Mouse (Mus musculus): Measurements from ENCODE around the gene Rpl32. TPM values are rescaled to one million over a fixed set of nuclear protein-coding genes. Genes with fewer than 3 reads are reported as not detected.

Gene Rpl32
- total RNA-seq, 2 experiments from 2014 or later: 497 to 528 TPM

GRCm38 (mm10) chr6:115770059-115770670 lies 38.4 kb downstream of the Rpl32 start:
- DNase-seq (ENCODE audit: low spot score in 2 of 2): no peak

- no peak for DNase-seq (ENCODE audit: low spot score in 2 of 2)
Observed at GRCm38 (mm10) chr6:115768207-115768606, 40.3 kb downstream of the Rpl32 start.

GRCm38 (mm10) chr6:115767357-115767756 lies 41.2 kb downstream of the Rpl32 start:
- no peak for DNase-seq (ENCODE audit: low spot score in 2 of 2)

GRCm38 (mm10) chr6:115764179-115764578 lies 44.4 kb downstream of the Rpl32 start:
- DNase-seq (ENCODE audit: low spot score in 2 of 2): peak in 1 of 2 experiments; percentile 11

DNA sequence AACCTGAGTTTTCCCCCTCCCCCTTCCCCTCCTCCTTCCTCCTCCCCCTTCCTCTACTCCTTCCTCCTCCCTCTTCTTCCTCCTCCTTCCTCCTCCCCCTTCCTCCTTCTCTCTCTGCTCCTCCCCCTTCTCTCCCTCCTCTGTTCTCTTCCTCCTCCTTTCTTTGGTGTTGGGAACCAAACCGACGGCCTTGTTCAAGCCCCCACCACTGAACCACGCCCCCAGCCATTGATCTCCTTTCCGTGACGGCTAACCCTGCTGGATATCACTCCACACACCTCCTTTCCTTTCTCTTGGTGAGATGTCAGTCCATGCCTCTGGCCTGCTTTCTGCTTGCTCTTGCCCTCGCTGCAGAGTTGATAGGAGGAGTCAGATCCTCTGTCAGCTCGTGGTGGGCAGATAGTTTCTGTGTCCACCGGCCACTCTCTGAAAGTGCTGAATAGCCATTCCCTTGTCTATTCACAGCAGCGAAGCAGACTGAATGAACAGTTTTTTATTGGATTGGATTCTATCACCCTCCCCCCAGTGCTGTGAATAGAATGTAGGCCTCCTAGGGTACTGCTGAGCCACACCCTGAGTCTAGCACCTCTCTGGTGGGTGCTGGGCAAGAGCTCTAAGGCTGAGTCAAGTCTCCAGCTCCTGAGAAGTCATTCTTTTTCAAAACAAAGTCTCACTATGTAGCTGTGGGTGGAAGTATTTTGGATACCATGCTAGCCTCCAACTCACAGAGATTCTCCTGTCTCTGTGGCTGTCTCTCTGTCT lies 46.4 kb downstream of the Rpl32 start, which contains the start of gene Tmem40:
Tmem40 (minus strand) TSS at position 416 of the 762 bp plus-strand sequence.
- no peak for DNase-seq (ENCODE audit: low spot score in 2 of 2)

GRCm38 (mm10) chr6:115760982-115761381 lies 47.6 kb downstream of the Rpl32 start:
- no peak for DNase-seq (ENCODE audit: low spot score in 2 of 2)

GRCm38 (mm10) chr6:115760137-115760536 lies 48.4 kb downstream of the Rpl32 start:
- no peak for DNase-seq (ENCODE audit: low spot score in 2 of 2)

DNA sequence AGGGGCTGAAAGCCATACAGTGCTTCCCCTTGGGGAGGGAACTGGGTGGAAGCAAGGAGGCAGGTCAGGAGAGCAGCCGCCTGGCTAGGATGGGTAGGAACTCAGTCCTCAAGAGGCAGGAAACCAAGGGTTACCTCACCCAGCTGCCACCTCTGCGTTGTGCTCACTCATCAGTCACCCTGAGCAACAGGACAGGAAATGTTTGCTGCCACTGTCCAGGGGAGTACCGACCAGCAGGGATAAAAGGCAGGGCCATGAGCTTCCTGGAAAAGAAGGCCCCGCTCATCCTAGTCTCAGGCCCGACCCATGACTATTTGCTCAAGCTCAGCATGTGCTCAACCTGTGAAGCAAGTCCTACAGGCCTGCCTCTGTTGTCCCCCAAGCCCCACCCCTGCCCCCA lies 49.1 kb downstream of the Rpl32 start:
- no peak for DNase-seq (ENCODE audit: low spot score in 2 of 2)

- DNase-seq (ENCODE audit: low spot score in 2 of 2): no peak
Observed at GRCm38 (mm10) chr6:115758981-115759435, 49.5 kb downstream of the Rpl32 start.

GRCm38 (mm10) chr6:115755536-115755935 lies 53.0 kb downstream of the Rpl32 start:
- no peak for DNase-seq (ENCODE audit: low spot score in 2 of 2)

Small RNA genes lying within 50 kb of the gene (microRNA-seq; reads per million reads assigned to microRNA genes)
- gene Mir7660: 0 reads per million in 2 experiments

Other genes starting within 250 kb of the Rpl32 start
- gene Mkrn2os, start 216.2 kb downstream of the Rpl32 start, total RNA-seq (2021): not detected
- gene Mkrn2, start 206.8 kb downstream of the Rpl32 start, total RNA-seq (2021): 10 to 100 TPM; 33.0 to 41.2 TPM
- gene Raf1, start 132.1 kb downstream of the Rpl32 start, total RNA-seq (2021): 10 to 100 TPM; 78.5 to 79.3 TPM
- gene Tmem40, start 46.3 kb downstream of the Rpl32 start, total RNA-seq (2021): under 1 TPM in 1 of 2 experiments, not detected in 1; 0.52 TPM
- gene Cand2, start 34.2 kb downstream of the Rpl32 start, total RNA-seq (2021): 1 to 10 TPM; 2.7 to 2.8 TPM
- 1 to 10 TPM; 3.2 to 4.0 TPM for gene Efcab12, start 29.7 kb upstream of the Rpl32 start, total RNA-seq (2021)
- 1 to 10 TPM; 5.8 to 7.2 TPM for gene Mbd4, start 44.6 kb upstream of the Rpl32 start, total RNA-seq (2021)
- 10 to 100 TPM; 26.4 to 33.5 TPM for gene Ift122, start 44.7 kb upstream of the Rpl32 start, total RNA-seq (2021)
- 1 to 10 TPM in 1 of 2 experiments, under 1 TPM in 1; 0.89 to 1.0 TPM for gene Rho, start 123.0 kb upstream of the Rpl32 start, total RNA-seq (2021)
- gene H1foo, start 136.2 kb upstream of the Rpl32 start, total RNA-seq (2021): not detected
- gene Plxnd1, start 186.3 kb upstream of the Rpl32 start, total RNA-seq (2021): 10 to 100 TPM; 22.0 to 23.0 TPM

Data from layer of hippocampus, adult 18-20 months (tissue).